Mouse (Mus musculus): Measurements from ENCODE around the gene Grk5.

Gene Grk5

GRCm38 (mm10) chr19:60973508-60973907 is 84.0 kb downstream of the Grk5 start:
- no peak for DNase-seq (ENCODE audit: low spot score)

GRCm38 (mm10) chr19:60979581-60979980 is 90.0 kb downstream of the Grk5 start:
- DNase-seq (ENCODE audit: low spot score), result no peak

DNA sequence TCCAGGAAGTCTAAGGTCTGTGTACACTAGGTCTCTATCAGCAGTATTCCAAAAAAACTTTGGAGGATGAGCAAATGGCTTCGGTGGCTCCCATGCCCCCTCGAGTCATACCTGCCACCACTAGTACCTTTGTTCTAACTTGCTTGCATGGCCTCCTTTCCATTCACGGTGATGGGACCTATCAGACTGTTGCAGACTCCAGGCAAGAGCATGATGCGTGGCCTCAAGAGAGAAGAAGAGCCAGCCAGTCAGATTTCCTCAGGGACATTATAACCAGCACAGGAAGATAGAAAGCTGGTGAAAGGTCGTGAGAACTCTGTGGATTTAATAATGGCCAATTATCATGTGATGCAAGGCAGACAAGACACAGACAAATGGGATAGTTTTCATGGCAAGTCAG is 91.8 kb downstream of the Grk5 start:
- no peak for DNase-seq (ENCODE audit: low spot score)

DNA sequence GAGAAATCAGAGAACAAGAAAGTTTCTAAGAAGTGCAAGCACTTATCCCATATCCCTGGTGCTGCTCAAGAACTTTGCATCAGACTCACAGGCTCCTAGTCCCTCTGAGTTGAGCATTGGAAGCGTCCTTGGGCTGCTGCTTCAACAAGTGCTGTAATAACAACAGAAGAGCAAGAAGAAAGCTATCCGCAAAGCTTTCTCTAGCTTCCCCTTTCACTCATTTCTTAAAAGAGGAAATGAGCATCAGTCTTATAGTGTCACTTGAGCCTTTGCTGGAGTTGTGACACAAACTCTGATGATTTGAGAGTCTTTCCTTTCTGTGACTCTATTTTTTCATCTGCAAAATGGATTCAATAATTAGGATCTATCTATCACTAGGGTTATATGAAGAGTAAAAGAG is 92.3 kb downstream of the Grk5 start:
- no peak for DNase-seq (ENCODE audit: low spot score)

DNA sequence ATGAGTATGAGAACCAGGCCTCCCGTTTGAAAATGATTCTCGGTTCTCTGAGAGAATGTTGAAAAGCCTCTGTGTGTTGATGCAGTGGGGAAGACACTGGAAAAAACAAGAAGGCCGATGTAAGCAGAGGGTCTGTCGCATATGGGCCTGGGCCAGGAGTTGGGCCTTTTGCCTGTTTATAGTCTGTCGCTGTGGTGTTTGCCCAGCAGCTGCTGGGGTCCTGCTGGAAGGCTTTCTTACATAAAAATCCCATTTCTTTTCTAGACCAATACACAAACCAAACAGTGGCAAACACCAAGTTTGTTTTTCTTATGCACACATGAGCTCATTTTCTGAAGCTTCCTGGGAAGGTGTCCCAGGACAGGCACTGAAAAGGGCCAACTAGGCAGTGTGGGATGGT is 100.2 kb downstream of the Grk5 start:
- DNase-seq (ENCODE audit: low spot score), result no peak

- no peak for DNase-seq (ENCODE audit: low spot score)
Observed at GRCm38 (mm10) chr19:60994214-60994613, 104.7 kb downstream of the Grk5 start.

GRCm38 (mm10) chr19:60994845-60995244 is 105.3 kb downstream of the Grk5 start:
- no peak for DNase-seq (ENCODE audit: low spot score)

GRCm38 (mm10) chr19:60997784-60998183 is 108.2 kb downstream of the Grk5 start:
- DNase-seq (ENCODE audit: low spot score), result no peak

- DNase-seq (ENCODE audit: low spot score), result no peak
Observed at GRCm38 (mm10) chr19:60999652-61000051, 110.1 kb downstream of the Grk5 start.

DNA sequence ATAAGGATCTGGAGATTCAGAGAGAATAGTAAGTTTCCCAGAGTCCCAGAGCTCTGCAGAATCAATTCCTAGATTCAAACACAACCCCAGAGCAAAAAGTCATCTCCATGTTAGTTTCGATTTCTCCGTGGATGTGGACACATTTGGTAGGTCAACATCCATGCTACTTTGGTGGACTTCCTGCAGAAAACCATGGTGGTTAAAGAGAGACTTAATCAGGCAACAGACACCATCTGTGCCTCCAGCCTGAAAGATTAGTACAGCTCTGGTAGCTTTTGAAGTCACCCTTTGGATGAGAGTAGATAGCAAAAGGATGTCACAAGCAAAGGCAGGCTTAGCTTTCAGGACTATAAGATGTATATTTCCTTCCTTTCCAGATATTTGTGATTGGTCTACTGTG is 111.4 kb downstream of the Grk5 start:
- DNase-seq (ENCODE audit: low spot score), result no peak

GRCm38 (mm10) chr19:61009266-61009665 is 119.7 kb downstream of the Grk5 start:
- no peak for DNase-seq (ENCODE audit: low spot score)

- no peak for DNase-seq (ENCODE audit: low spot score)
Observed at GRCm38 (mm10) chr19:61017477-61018266, 128.1 kb downstream of the Grk5 start.

DNA sequence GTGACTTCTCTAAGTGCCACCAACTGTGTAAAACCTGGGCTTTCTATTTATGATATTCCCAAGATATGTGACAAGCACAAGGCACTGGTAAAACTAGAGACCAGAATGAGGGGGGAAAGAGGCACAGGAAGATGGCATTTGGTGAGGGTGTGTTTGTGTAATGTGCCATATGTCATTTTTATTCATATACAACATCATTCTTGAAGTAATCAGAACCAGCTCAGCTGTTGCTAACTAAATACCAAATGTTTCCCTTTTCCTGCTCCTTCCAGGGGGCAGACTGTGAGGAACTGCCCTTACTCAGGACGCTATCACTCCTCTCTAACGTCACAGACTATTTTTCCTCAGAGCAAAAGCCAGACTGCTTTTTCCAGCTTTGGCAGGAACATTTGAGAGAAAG is 132.0 kb downstream of the Grk5 start:
- peak; percentile 30 for DNase-seq (ENCODE audit: low spot score)

GRCm38 (mm10) chr19:61021939-61022566 is 132.5 kb downstream of the Grk5 start:
- DNase-seq (ENCODE audit: low spot score), result no peak

GRCm38 (mm10) chr19:61031570-61031969 is 142.0 kb downstream of the Grk5 start:
- DNase-seq (ENCODE audit: low spot score), result no peak

GRCm38 (mm10) chr19:61039151-61039550 is 149.6 kb downstream of the Grk5 start:
- DNase-seq (ENCODE audit: low spot score), result no peak

GRCm38 (mm10) chr19:61048646-61049045 is 159.1 kb downstream of the Grk5 start:
- DNase-seq (ENCODE audit: low spot score), result no peak

DNA sequence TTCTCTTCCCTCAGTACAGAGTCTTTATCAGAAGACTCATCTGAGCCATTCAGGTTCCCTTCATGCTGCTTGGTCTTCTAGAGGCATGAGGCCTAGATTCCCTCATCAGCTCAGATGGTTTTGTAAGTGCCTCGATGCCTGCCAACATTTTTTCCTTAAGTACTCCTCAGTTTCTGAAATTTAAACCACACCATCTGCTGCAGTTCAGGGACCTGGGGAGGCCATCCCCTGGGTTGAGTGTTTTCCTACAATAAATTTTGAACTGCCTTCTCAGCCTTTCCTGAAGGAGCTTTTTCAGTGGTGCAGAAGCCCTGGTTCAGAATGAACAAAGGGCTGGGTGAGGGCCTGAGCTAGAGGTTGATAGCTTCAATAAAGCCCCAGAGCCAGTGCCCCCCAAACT is 159.9 kb downstream of the Grk5 start:
- no peak for DNase-seq (ENCODE audit: low spot score)

- DNase-seq (ENCODE audit: low spot score), result no peak
Observed at GRCm38 (mm10) chr19:61051151-61051550, 161.6 kb downstream of the Grk5 start.

- no peak for DNase-seq (ENCODE audit: low spot score)
Observed at GRCm38 (mm10) chr19:61052008-61052407, 162.5 kb downstream of the Grk5 start.

GRCm38 (mm10) chr19:61052786-61053185 is 163.2 kb downstream of the Grk5 start:
- DNase-seq (ENCODE audit: low spot score), result no peak

DNA sequence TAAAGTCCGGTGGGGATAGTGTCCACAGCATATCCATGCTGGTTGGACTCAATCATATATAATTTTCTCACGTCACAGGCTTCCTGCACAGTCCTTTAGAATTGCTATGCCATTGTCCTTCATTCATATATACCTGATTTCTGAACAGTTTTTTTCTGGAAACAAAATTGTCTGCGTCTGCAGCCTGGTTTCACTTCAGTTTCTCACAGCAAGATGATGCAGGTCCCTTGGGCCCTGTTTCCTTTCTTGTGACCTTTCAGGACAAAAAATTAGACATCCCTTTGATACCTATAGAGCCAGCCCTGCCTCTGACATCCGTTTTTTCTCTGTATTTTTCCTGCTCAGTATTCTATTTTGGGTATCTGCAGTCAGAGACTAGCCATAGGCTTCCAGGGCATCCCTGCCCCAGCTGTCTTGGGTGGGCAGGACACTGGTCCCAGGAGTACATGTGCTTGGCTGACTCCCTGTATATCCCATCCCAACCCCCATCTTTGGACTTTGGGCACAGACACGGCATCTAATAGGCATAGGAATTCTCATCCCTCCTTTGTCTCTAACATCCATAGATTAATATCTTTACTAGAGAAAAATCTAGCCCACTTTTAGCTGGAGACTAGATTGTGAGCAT is 167.3 kb downstream of the Grk5 start:
- no peak for DNase-seq (ENCODE audit: low spot score)

GRCm38 (mm10) chr19:61057581-61057980 is 168.0 kb downstream of the Grk5 start:
- no peak for DNase-seq (ENCODE audit: low spot score)
